Mouse (Mus musculus): Measurements from ENCODE around the gene Fuom. TPM values are rescaled to one million over a fixed set of nuclear protein-coding genes. Genes with fewer than 3 reads are reported as not detected.
"Not testable (repeated sequence)": the region's sequence is repeated elsewhere in the genome, so short reads cannot be mapped to it uniquely, and the experiment has no call there.

Gene Fuom
- 10 to 100 TPM; 47.0 to 50.7 TPM for total RNA-seq (2021)

GRCm38 (mm10) chr7:140101993-140102860, at the start of gene Fuom:
Gene Fuom (minus strand): TSS chr7:140102441.
- peak; percentile 79 to 85 for DNase-seq

- DNase-seq, result no peak
Observed at GRCm38 (mm10) chr7:140144550-140144949, 42.3 kb upstream of the Fuom start.

GRCm38 (mm10) chr7:140141350-140141749, 39.1 kb upstream of the Fuom start:
- peak in 1 of 2 experiments; percentile 59 for DNase-seq

- no peak for DNase-seq
Observed at GRCm38 (mm10) chr7:140138021-140138310, 35.7 kb upstream of the Fuom start.

GRCm38 (mm10) chr7:140137135-140138020, 35.1 kb upstream of the Fuom start, which contains the start of gene Mtg1:
Gene Mtg1 (plus strand): TSS chr7:140137564.
- DNase-seq, result peak; percentile 95 to 97

- DNase-seq, result no peak
Observed at GRCm38 (mm10) chr7:140135106-140135770, 33.0 kb upstream of the Fuom start.

- not testable (repeated sequence) for DNase-seq
Observed at GRCm38 (mm10) chr7:140134033-140134432, 31.8 kb upstream of the Fuom start.

GRCm38 (mm10) chr7:140132184-140132583, 29.9 kb upstream of the Fuom start:
- not testable (repeated sequence) for DNase-seq

GRCm38 (mm10) chr7:140127911-140128310, 25.7 kb upstream of the Fuom start:
- no peak for DNase-seq

GRCm38 (mm10) chr7:140126934-140127333, 24.7 kb upstream of the Fuom start:
- no peak for DNase-seq

- DNase-seq, result no peak
Observed at GRCm38 (mm10) chr7:140126022-140126350, 23.7 kb upstream of the Fuom start.

GRCm38 (mm10) chr7:140125278-140126021, 23.2 kb upstream of the Fuom start:
- DNase-seq, result peak; percentile 85 to 87

- DNase-seq, result no peak
Observed at GRCm38 (mm10) chr7:140124382-140124781, 22.1 kb upstream of the Fuom start.

GRCm38 (mm10) chr7:140122765-140123164, 20.5 kb upstream of the Fuom start:
- DNase-seq, result no peak

GRCm38 (mm10) chr7:140121338-140121910, 19.2 kb upstream of the Fuom start:
- DNase-seq, result no peak

GRCm38 (mm10) chr7:140120484-140120883, 18.2 kb upstream of the Fuom start:
- DNase-seq, result no peak

GRCm38 (mm10) chr7:140116329-140117054, 14.3 kb upstream of the Fuom start, which contains the start of gene Echs1:
Gene Echs1 (minus strand): TSS chr7:140116476.
- DNase-seq, result peak; percentile 87

- peak; percentile 40 to 52 for DNase-seq
Observed at GRCm38 (mm10) chr7:140115583-140116328, 13.5 kb upstream of the Fuom start, which contains the start of gene Paox. Gene Paox (plus strand): TSS chr7:140115799.

- no peak for DNase-seq
Observed at GRCm38 (mm10) chr7:140111943-140112342, 9.7 kb upstream of the Fuom start.

GRCm38 (mm10) chr7:140104009-140104408, 1.8 kb upstream of the Fuom start:
- DNase-seq, result no peak

Measured in layer of hippocampus, postnatal 36 days (tissue).